Mouse (Mus musculus) kidney, adult 18-20 months (tissue): ENCODE data around the gene Gm3424.
A peak's percentile ranks its signal among the peaks of the same experiment; 100 is the strongest.
"Not testable (repeated sequence)": the region's sequence is repeated elsewhere in the genome, so short reads cannot be mapped to it uniquely, and the experiment has no call there.

Experiments
- DNase-seq: peaks from one replicate; pipeline ENCODE4 v3.0.0; 2021

Gene Gm3424

DNA sequence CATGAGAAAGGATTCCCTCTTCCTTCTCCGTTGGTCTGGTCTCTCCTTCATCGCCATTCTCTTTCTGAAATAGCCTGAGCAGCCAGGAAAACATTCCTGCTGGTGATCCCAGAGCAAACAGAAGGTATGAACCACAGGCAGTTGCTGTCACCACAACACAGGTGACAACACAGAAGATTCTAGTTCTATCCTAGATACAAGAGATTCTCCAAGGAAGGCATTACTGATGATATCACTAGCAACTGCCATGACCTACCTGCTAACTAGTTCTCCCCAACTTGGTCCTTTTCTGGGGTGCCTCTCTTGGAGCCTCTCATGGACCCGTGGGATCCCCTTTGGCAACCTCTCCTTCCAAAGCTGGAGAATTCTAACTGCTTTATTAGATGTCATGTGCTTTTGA lies at the start of gene Gm3424:
Gene Gm3424, minus strand, starts transcription at position 101 of the 400 bp plus-strand sequence.
- not testable (repeated sequence) for DNase-seq

DNA sequence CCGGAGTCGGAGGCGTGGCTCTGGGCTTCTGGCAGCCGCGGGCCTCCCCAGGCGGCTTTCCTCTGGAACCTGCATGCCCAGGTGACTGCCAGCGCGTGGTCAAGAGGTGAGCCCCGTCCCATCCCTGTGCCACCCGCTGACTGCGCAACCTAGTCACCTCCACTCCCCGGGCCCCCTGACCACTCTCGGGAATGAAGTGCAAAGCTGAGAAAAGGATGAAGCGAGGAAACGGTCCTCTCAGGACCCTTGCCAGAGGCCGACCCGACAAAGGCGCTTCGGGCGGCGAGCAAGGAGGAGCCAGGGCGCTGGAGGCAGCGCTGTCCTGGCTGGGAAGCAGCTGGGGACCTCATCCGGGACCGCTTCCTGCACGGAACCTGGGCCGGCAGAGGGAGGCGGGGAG lies 49.7 kb upstream of the Gm3424 start:
- not testable (repeated sequence) for DNase-seq

DNA sequence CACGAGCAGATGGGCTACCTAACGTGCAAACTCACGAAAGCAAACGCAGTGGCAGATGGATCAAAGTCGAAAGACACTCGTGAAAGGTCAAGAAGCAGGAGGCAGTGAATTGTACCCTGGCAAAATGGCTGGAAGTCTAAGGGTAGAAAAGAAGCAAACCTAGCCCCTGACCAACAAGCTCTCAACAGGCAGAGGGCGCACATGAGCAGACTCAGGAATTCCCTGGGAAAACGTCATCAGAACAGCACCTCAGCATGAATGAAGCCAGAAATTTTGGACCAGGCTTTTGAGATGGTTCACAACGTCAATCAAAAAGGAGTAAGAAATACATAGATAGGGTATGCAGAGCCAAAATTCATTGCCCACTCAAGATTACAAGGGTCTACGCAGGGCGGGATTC lies 49.0 kb upstream of the Gm3424 start:
- DNase-seq, result peak; percentile 29

DNA sequence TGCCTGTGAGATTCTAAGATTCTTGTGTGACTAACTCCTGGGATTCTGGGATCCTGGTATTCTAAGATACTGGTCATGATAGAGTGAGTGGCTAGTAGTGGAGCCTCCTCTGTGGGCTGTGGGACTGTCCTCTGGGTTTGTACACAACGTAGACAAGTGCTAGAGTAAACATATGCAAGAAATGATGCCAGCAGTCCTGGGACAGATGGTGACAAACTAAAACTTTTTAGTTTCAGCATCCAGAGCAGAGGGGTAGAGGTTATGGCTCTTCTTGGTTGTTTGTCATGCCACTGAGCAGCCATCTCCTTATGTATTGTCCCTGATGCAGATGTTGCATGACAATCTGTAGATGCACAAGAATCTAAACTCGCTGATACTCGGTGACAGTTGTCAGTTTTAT lies 25.8 kb upstream of the Gm3424 start:
- DNase-seq, result not testable (repeated sequence)

- DNase-seq, result not testable (repeated sequence)
Observed at GRCm38 (mm10) chr14:5812699-5813356, 17.3 kb downstream of the Gm3424 start.

DNA sequence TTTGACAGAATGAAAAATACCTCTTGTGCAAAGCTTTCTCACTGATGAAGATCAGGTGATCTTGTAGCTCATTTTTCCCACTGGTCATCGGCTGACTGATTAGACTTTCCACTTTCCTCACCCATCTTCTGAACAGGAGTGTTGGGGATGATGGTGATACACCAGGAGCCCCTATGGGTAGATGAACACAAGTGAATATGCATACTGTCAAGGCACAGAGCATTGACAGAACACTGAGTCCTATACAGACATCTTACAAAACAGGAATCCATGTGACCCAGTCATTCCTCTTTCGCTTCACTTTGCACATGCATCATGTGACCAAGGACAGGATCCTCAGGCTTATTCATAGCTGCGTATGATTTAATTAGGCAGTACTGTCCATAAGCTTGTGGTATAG lies 22.2 kb downstream of the Gm3424 start, which contains the start of gene Gm3383:
Gene Gm3383, minus strand, starts transcription at position 101 of the 400 bp plus-strand sequence.
- DNase-seq, result not testable (repeated sequence)
